Mouse (Mus musculus): ENCODE data around the gene Aars2. TPM values are rescaled to one million over a fixed set of nuclear protein-coding genes. Genes with fewer than 3 reads are reported as not detected.

Gene Aars2
- polyA plus RNA-seq, 1 experiment from 2014 or later = 28.7 TPM

DNA sequence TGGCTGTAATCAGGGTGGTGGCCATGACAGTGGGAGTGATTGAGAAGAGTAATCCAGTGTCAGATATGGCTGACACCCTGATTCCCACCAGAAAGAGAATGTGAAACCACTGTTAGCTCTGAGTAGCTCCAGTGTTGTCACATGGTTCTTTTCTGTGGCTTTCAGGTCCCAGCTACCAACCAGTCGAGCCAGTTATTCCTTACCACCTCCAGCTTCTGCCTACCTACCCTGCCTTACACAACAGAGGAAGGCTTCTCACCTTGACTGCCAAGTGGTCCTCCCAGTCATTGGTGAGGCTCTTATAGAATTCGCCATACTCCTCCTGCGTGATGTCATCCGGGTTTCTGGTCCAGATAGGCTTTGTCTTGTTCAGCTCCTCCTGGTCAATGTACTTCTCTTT is 63.4 kb downstream of the Aars2 start:
- WGBS = 83% methylated on average over 4 of the region's 4 CpGs
- H3K4me3 ChIP-seq = no peak overlapping the region; the same call in 1 of the 2 replicates
- H3K27ac ChIP-seq = no peak overlapping the region
- no peaks in the 10 kb centered on the region for H3K27me3 ChIP-seq (ENCODE audit: insufficient read depth, poor library complexity, severe bottlenecking)
- peaks cover 46% of the 10 kb centered on the region for H3K4me1 ChIP-seq
- H3K9me3 ChIP-seq = no peaks in the 10 kb centered on the region
- DNase-seq (ENCODE audit: low spot score) = no peak
- peaks cover 59% of the 10 kb centered on the region for H3K36me3 ChIP-seq

Other genes starting within 250 kb of the Aars2 start
- 48.2 and 62.8 TPM in 2 replicates for gene Cdc5l, start 73.1 kb upstream of the Aars2 start, polyA plus RNA-seq (2016; fragmentation: Nextera tagmentation; extraction: Ambion mirVana)
- 0.34 and 0.57 TPM in 2 replicates for gene Spats1, start 31.4 kb upstream of the Aars2 start, polyA plus RNA-seq (2016; fragmentation: Nextera tagmentation; extraction: Ambion mirVana)
- 0.36 and 0.80 TPM in 2 replicates for gene Tcte1, start 16.6 kb downstream of the Aars2 start, polyA plus RNA-seq (2016; fragmentation: Nextera tagmentation; extraction: Ambion mirVana)
- gene Tmem151b, start 42.8 kb downstream of the Aars2 start, polyA plus RNA-seq (2016; fragmentation: Nextera tagmentation; extraction: Ambion mirVana) = 0.84 and 1.7 TPM in 2 replicates
- gene Nfkbie, start 48.9 kb downstream of the Aars2 start, polyA plus RNA-seq (2016; fragmentation: Nextera tagmentation; extraction: Ambion mirVana) = 2.8 and 3.7 TPM in 2 replicates
- 107 and 118 TPM in 2 replicates for gene Slc35b2, start 57.0 kb downstream of the Aars2 start, polyA plus RNA-seq (2016; fragmentation: Nextera tagmentation; extraction: Ambion mirVana)
- gene Hsp90ab1, start 66.4 kb downstream of the Aars2 start, polyA plus RNA-seq (2016; fragmentation: Nextera tagmentation; extraction: Ambion mirVana) = 1,633 and 1,893 TPM in 2 replicates
- 75.0 and 75.1 TPM in 2 replicates for gene Slc29a1, start 92.8 kb downstream of the Aars2 start, polyA plus RNA-seq (2016; fragmentation: Nextera tagmentation; extraction: Ambion mirVana)
- 0.31 and 0.41 TPM in 2 replicates for gene Mymx, start 95.3 kb downstream of the Aars2 start, polyA plus RNA-seq (2016; fragmentation: Nextera tagmentation; extraction: Ambion mirVana)
- gene Capn11, start 152.5 kb downstream of the Aars2 start, polyA plus RNA-seq (2016; fragmentation: Nextera tagmentation; extraction: Ambion mirVana) = 0.51 and 0.95 TPM in 2 replicates
- 148 and 163 TPM in 2 replicates for gene Mrpl14, start 179.5 kb downstream of the Aars2 start, polyA plus RNA-seq (2016; fragmentation: Nextera tagmentation; extraction: Ambion mirVana)
- 42.2 and 43.5 TPM in 2 replicates for gene Tmem63b, start 180.1 kb downstream of the Aars2 start, polyA plus RNA-seq (2016; fragmentation: Nextera tagmentation; extraction: Ambion mirVana)
- 0.62 TPM in 1 of 2 replicates, not detected in the other for gene 1600014C23Rik, start 227.0 kb downstream of the Aars2 start, polyA plus RNA-seq (2016; fragmentation: Nextera tagmentation; extraction: Ambion mirVana)

Data from heart, embryonic 10.5 days (tissue).